Mouse (Mus musculus): ENCODE measurements at regions not wholly inside any gene's neighbourhood (a gene's known extent, or its start where the extent isn't known, plus 50 kb on each side); places are given as distances from the start of the nearest gene placed in this dataset.
A peak's percentile ranks its signal among the peaks of the same experiment; 100 is the strongest.

- no peak for DNase-seq (ENCODE audit: low spot score in 2 of 2)
Measured at GRCm38 (mm10) chr4:95310410-95310809, 246.9 kb upstream of the Fggy start.

GRCm38 (mm10) chr4:95317821-95318290, 239.5 kb upstream of the Fggy start:
- DNase-seq (ENCODE audit: low spot score in 2 of 2) = peak; percentile 57 to 87

- DNase-seq (ENCODE audit: low spot score in 2 of 2) = no peak
Measured at GRCm38 (mm10) chr4:95318561-95318960, 238.7 kb upstream of the Fggy start.

- DNase-seq (ENCODE audit: low spot score in 2 of 2) = peak; percentile 13 to 56
Measured at GRCm38 (mm10) chr4:95319036-95319435, 238.3 kb upstream of the Fggy start.

- no peak for DNase-seq (ENCODE audit: low spot score in 2 of 2)
Measured at GRCm38 (mm10) chr4:95325861-95326260, 231.4 kb upstream of the Fggy start.

GRCm38 (mm10) chr4:95339822-95340221, 217.5 kb upstream of the Fggy start:
- DNase-seq (ENCODE audit: low spot score in 2 of 2) = no peak

- DNase-seq (ENCODE audit: low spot score in 2 of 2) = no peak
Measured at GRCm38 (mm10) chr4:95340926-95341325, 216.4 kb upstream of the Fggy start.

GRCm38 (mm10) chr4:95346722-95347197, 210.5 kb upstream of the Fggy start:
- peak; percentile 13 to 26 for DNase-seq (ENCODE audit: low spot score in 2 of 2)

- no peak for DNase-seq (ENCODE audit: low spot score in 2 of 2)
Measured at GRCm38 (mm10) chr4:95347436-95347835, 209.9 kb upstream of the Fggy start.

GRCm38 (mm10) chr4:95348405-95349123, 208.7 kb upstream of the Fggy start:
- DNase-seq (ENCODE audit: low spot score in 2 of 2) = no peak

GRCm38 (mm10) chr4:95353894-95354319, 203.4 kb upstream of the Fggy start:
- peak in 1 of 2 experiments; percentile 9 for DNase-seq (ENCODE audit: low spot score in 2 of 2)

- no peak for DNase-seq (ENCODE audit: low spot score in 2 of 2)
Measured at GRCm38 (mm10) chr4:95358674-95359073, 198.6 kb upstream of the Fggy start.

- no peak for DNase-seq (ENCODE audit: low spot score in 2 of 2)
Measured at GRCm38 (mm10) chr4:95360336-95360967, 196.9 kb upstream of the Fggy start.

GRCm38 (mm10) chr4:95364376-95365082, 192.8 kb upstream of the Fggy start:
- DNase-seq (ENCODE audit: low spot score in 2 of 2) = no peak

GRCm38 (mm10) chr4:95376386-95376785, 180.9 kb upstream of the Fggy start:
- DNase-seq (ENCODE audit: low spot score in 2 of 2) = no peak

- DNase-seq (ENCODE audit: low spot score in 2 of 2) = peak in 1 of 2 experiments; percentile 62
Measured at GRCm38 (mm10) chr4:95377222-95378134, 179.8 kb upstream of the Fggy start.

GRCm38 (mm10) chr4:95378645-95379044, 178.7 kb upstream of the Fggy start:
- DNase-seq (ENCODE audit: low spot score in 2 of 2) = no peak

GRCm38 (mm10) chr4:95383216-95383892, 174.0 kb upstream of the Fggy start:
- DNase-seq (ENCODE audit: low spot score in 2 of 2) = no peak

GRCm38 (mm10) chr4:95385552-95385951, 171.8 kb upstream of the Fggy start:
- no peak for DNase-seq (ENCODE audit: low spot score in 2 of 2)

- no peak for DNase-seq (ENCODE audit: low spot score in 2 of 2)
Measured at GRCm38 (mm10) chr4:95386021-95386420, 171.3 kb upstream of the Fggy start.

GRCm38 (mm10) chr4:95388556-95388955, 168.8 kb upstream of the Fggy start:
- no peak for DNase-seq (ENCODE audit: low spot score in 2 of 2)

All from urinary bladder, postnatal 36 days (tissue).